Mouse (Mus musculus): ENCODE results near the gene Syt8. TPM values are rescaled to one million over a fixed set of nuclear protein-coding genes. Genes with fewer than 3 reads are reported as not detected.

The Syt8 gene
- polyA plus RNA-seq (2012; rRNA removed; ENCODE audit: low replicate concordance) = 11.9 TPM in 1 of 2 replicates, not detected in the other

DNA sequence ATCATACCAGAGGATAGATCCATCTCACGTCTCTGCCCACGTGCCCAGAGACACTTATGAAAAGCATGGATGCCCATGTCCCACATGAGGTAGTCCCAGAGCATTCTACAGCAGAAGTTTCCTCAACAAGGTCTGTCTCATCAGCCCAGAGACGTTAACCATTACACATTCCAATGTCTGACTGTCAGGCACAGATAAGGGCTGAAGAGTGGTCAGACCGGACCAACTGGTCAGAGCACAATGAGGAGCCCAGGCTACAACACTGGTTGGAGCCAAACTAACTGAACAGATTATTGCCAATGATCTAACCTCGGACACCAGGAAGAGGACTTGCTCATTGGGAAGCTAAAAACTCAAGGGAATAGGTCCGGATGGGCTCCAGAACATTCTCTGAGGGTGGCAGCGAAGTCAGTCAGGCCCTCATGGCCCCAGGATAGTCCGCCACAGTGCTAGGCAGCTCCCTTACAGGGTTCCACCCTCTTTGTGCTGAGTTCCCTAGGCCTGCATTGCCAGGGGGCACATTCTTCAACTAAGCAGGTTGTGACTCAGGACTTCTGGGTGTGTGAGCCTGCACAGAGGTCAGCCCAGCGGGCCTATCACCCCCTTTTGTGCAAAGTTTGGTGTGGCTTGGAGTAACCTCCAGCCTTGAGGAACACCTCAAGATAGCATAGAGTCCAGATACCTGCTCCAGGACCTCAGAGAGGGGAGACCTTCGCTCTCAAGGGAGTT, at the start of gene Syt8:
TSS of gene Syt8 (plus strand) at position 714 of the 729 bp plus-strand sequence.

GRCm38 (mm10) chr7:142387419-142388148, 47.1 kb upstream of the Syt8 start, which contains the start of gene Ctsd:
Ctsd (minus strand) TSS chr7:142388038.

GRCm38 (mm10) chr7:142441585-142441984, 6.9 kb downstream of the Syt8 start, which contains the start of gene Tnni2:
Tnni2 (plus strand) TSS chr7:142441808.

GRCm38 (mm10) chr7:142460636-142461077, 26.0 kb downstream of the Syt8 start, which contains the start of gene Lsp1:
Lsp1 (plus strand) TSS chr7:142460809.

Other genes with a start within 250 kb of the Syt8 start
- gene Gm10153, start 244.5 kb upstream of the Syt8 start, polyA plus RNA-seq (2012; rRNA removed; ENCODE audit: low replicate concordance) = not detected in 2 replicates
- not detected in 2 replicates for gene Krtap5-3, start 233.5 kb upstream of the Syt8 start, polyA plus RNA-seq (2012; rRNA removed; ENCODE audit: low replicate concordance)
- gene Gm7579, start 223.0 kb upstream of the Syt8 start, polyA plus RNA-seq (2012; rRNA removed; ENCODE audit: low replicate concordance) = not detected in 2 replicates
- gene Krtap5-5, start 204.9 kb upstream of the Syt8 start, polyA plus RNA-seq (2012; rRNA removed; ENCODE audit: low replicate concordance) = not detected in 2 replicates
- not detected in 2 replicates for gene Gm40460, start 193.8 kb upstream of the Syt8 start, polyA plus RNA-seq (2012; rRNA removed; ENCODE audit: low replicate concordance)
- not detected in 2 replicates for gene Gm2431, start 176.5 kb upstream of the Syt8 start, polyA plus RNA-seq (2012; rRNA removed; ENCODE audit: low replicate concordance)
- gene Gm4559, start 160.5 kb upstream of the Syt8 start, polyA plus RNA-seq (2012; rRNA removed; ENCODE audit: low replicate concordance) = not detected in 2 replicates
- not detected in 2 replicates for gene Krtap5-1, start 137.7 kb upstream of the Syt8 start, polyA plus RNA-seq (2012; rRNA removed; ENCODE audit: low replicate concordance)
- not detected in 2 replicates for gene Krtap5-4, start 131.3 kb upstream of the Syt8 start, polyA plus RNA-seq (2012; rRNA removed; ENCODE audit: low replicate concordance)
- gene Ifitm10, start 61.1 kb upstream of the Syt8 start, polyA plus RNA-seq (2012; rRNA removed; ENCODE audit: low replicate concordance) = 3.4 and 6.1 TPM in 2 replicates
- gene Gm49369, start 52.2 kb upstream of the Syt8 start, polyA plus RNA-seq (2012; rRNA removed; ENCODE audit: low replicate concordance) = 1.5 and 1.8 TPM in 2 replicates
- gene Ctsd, start 46.8 kb upstream of the Syt8 start, polyA plus RNA-seq (2012; rRNA removed; ENCODE audit: low replicate concordance) = 2,649 and 4,302 TPM in 2 replicates
- 0.60 and 31.9 TPM in 2 replicates for gene Tnni2, start 7.0 kb downstream of the Syt8 start, polyA plus RNA-seq (2012; rRNA removed; ENCODE audit: low replicate concordance)
- gene Lsp1, start 26.0 kb downstream of the Syt8 start, polyA plus RNA-seq (2012; rRNA removed; ENCODE audit: low replicate concordance) = 237 and 1,012 TPM in 2 replicates
- gene Tnnt3, start 64.0 kb downstream of the Syt8 start, polyA plus RNA-seq (2012; rRNA removed; ENCODE audit: low replicate concordance) = 0.37 and 6.9 TPM in 2 replicates
- 15.2 and 29.9 TPM in 2 replicates for gene Mrpl23, start 97.8 kb downstream of the Syt8 start, polyA plus RNA-seq (2012; rRNA removed; ENCODE audit: low replicate concordance)
- 25.9 and 32.9 TPM in 2 replicates for gene Igf2, start 232.0 kb downstream of the Syt8 start, polyA plus RNA-seq (2012; rRNA removed; ENCODE audit: low replicate concordance)
- not detected in 2 replicates for gene Gm49394, start 235.1 kb downstream of the Syt8 start, polyA plus RNA-seq (2012; rRNA removed; ENCODE audit: low replicate concordance)

Measured in subcutaneous adipose tissue, adult 2 months (tissue).